Comparison of ENCODE assay signal across 8 mouse cellular contexts in genomic region chr2:30830283-30830795, GRCm38 (mm10). TPM values are rescaled to one million over a fixed set of nuclear protein-coding genes. Genes with fewer than 3 reads are reported as not detected.
DNase-seq lines count a peak whose midpoint lies in the region; ATAC-seq and TF ChIP-seq lines count a peak whose summit lies in the region.

Gene Asb6 (minus strand): TSS chr2:30830333.

- H3K4me3 ChIP-seq in layer of hippocampus, adult 2 months, result no peak within 1 kb of the TSS
- no peak within 1 kb of the TSS for H3K4me3 ChIP-seq in forebrain, embryonic 16.5 days (replicated peaks; ENCODE audit: low read length)
- no peak within 1 kb of the TSS for H3K4me3 ChIP-seq in limb, embryonic 11.5 days (ENCODE audit: low read depth, low read length)
- H3K4me3 ChIP-seq in stomach, embryonic 14.5 days (ENCODE audit: low read depth, low read length), result no peak within 1 kb of the TSS

- H3K4me2 ChIP-seq in forebrain, embryonic 16.5 days (ENCODE audit: low read length), result no peak within 1 kb of the TSS
- no peak within 1 kb of the TSS for H3K4me2 ChIP-seq in limb, embryonic 11.5 days (ENCODE audit: low read depth, severe bottlenecking)
- H3K4me2 ChIP-seq in stomach, embryonic 14.5 days (replicated peaks; ENCODE audit: low read depth, low read length), result no peak within 1 kb of the TSS

- H3K27me3 ChIP-seq in forebrain, embryonic 16.5 days (replicated peaks; ENCODE audit: control insufficient read depth, insufficient read depth, low read length), result no peaks in the 10 kb centered on the region
- H3K27me3 ChIP-seq in limb, embryonic 11.5 days (ENCODE audit: control insufficient read depth, insufficient read depth, low read length), result no peaks in the 10 kb centered on the region
- H3K27me3 ChIP-seq in stomach, embryonic 14.5 days (ENCODE audit: control insufficient read depth, insufficient read depth, low read length), result no peaks in the 10 kb centered on the region

- H3K36me3 ChIP-seq in forebrain, embryonic 16.5 days (ENCODE audit: control insufficient read depth, insufficient read depth), result peaks cover 3% of the 10 kb centered on the region
- H3K36me3 ChIP-seq in limb, embryonic 11.5 days (ENCODE audit: control insufficient read depth, insufficient read depth, low read length), result peaks cover 4% of the 10 kb centered on the region
- peaks cover 5% of the 10 kb centered on the region for H3K36me3 ChIP-seq in stomach, embryonic 14.5 days (ENCODE audit: control insufficient read depth, insufficient read depth, low read length)

- peaks cover 15% of the 10 kb centered on the region for H3K4me1 ChIP-seq in forebrain, embryonic 16.5 days (replicated peaks; ENCODE audit: control insufficient read depth, insufficient read depth, low read length)
- H3K4me1 ChIP-seq in limb, embryonic 11.5 days (ENCODE audit: control insufficient read depth, insufficient read depth, low read length), result peaks cover 35% of the 10 kb centered on the region
- peaks cover 10% of the 10 kb centered on the region for H3K4me1 ChIP-seq in stomach, embryonic 14.5 days (ENCODE audit: control insufficient read depth, insufficient read depth, low read length)

- H3K9ac ChIP-seq in forebrain, embryonic 16.5 days (replicated peaks; ENCODE audit: low read depth, low read length), result no peak within 1 kb of the TSS
- no peak within 1 kb of the TSS for H3K9ac ChIP-seq in limb, embryonic 11.5 days (ENCODE audit: low read length)
- H3K9ac ChIP-seq in stomach, embryonic 14.5 days (replicated peaks; ENCODE audit: low read depth, low read length), result no peak within 1 kb of the TSS

- TF ChIP-seq CTCF in layer of hippocampus, adult 2 months (conservative IDR thresholded peaks at IDR 0.05), result no peak

- DNase-seq in layer of hippocampus, adult 2 months (ENCODE audit: low spot score in 2 of 2), result no peak
- no peak for DNase-seq in layer of hippocampus, adult 9-10 months (ENCODE audit: low spot score)
- no peak for DNase-seq in adrenal gland, postnatal 36 days
- no peak for DNase-seq in limb, embryonic 11.5 days (ENCODE audit: low spot score)
- no peak for DNase-seq in right cerebral cortex, postnatal 14 days
- no peak for DNase-seq in lung, postnatal 36 days

- H3K27ac ChIP-seq in layer of hippocampus, adult 2 months, result no peak within 1 kb of the TSS
- H3K27ac ChIP-seq in forebrain, embryonic 16.5 days (ENCODE audit: low read length), result no peak within 1 kb of the TSS
- 0 out of 2 replicates have a peak within 1 kb of the TSS, but pooled peaks have one; percentile 1 for H3K27ac ChIP-seq in limb, embryonic 11.5 days (replicated peaks; ENCODE audit: low read depth, low read length)
- H3K27ac ChIP-seq in stomach, embryonic 14.5 days (ENCODE audit: low read length), result no peak within 1 kb of the TSS

- no peaks in the 10 kb centered on the region for H3K9me3 ChIP-seq in forebrain, embryonic 16.5 days (ENCODE audit: control insufficient read depth, low read length)
- no peaks in the 10 kb centered on the region for H3K9me3 ChIP-seq in limb, embryonic 11.5 days (ENCODE audit: control insufficient read depth, low read length)
- H3K9me3 ChIP-seq in stomach, embryonic 14.5 days (ENCODE audit: control insufficient read depth, low read depth, low read length), result no peaks in the 10 kb centered on the region

- 4% methylated on average over 4 of the region's 4 CpGs for WGBS in forebrain, embryonic 16.5 days
- WGBS in limb, embryonic 11.5 days, result 4% methylated on average over 4 of the region's 4 CpGs
- WGBS in stomach, embryonic 14.5 days, result 34% methylated on average over 4 of the region's 4 CpGs

- no peak for ATAC-seq in forebrain, embryonic 16.5 days
- ATAC-seq in limb, embryonic 11.5 days (ENCODE audit: insufficient number of reproducible peaks, low FRiP score, low TSS enrichment, low read depth), result no peak
- no peak for ATAC-seq in stomach, embryonic 14.5 days (ENCODE audit: insufficient number of reproducible peaks, insufficient read depth, low FRiP score, low read depth)

RNA-seq across cellular contexts. Expression of gene Asb6, which starts in this region (rescaled TPM):
- total RNA-seq in layer of hippocampus, adult 2 months (2021), result 10 to 100 TPM; 36.7 to 40.8 TPM
- total RNA-seq in adrenal gland, postnatal 36 days (2021), result 10 to 100 TPM; 23.9 to 27.0 TPM
- 41.2 and 47.2 TPM in 2 replicates for polyA plus RNA-seq in forebrain, embryonic 16.5 days (2015; fragmentation: Nextera tagmentation; extraction: Ambion mirVana)
- 38.7 and 40.4 TPM in 2 replicates for polyA plus RNA-seq in limb, embryonic 11.5 days (2014; fragmentation: Nextera tagmentation; extraction: Ambion mirVana)
- 27.1 and 29.1 TPM in 2 replicates for polyA plus RNA-seq in stomach, embryonic 14.5 days (2014; fragmentation: Nextera tagmentation; extraction: Ambion mirVana)
